Mouse (Mus musculus): ENCODE results near the gene Gm3248.
"Not testable (repeated sequence)": the region's sequence is repeated elsewhere in the genome, so short reads cannot be mapped to it uniquely, and the experiment has no call there.

The Gm3248 gene

DNA sequence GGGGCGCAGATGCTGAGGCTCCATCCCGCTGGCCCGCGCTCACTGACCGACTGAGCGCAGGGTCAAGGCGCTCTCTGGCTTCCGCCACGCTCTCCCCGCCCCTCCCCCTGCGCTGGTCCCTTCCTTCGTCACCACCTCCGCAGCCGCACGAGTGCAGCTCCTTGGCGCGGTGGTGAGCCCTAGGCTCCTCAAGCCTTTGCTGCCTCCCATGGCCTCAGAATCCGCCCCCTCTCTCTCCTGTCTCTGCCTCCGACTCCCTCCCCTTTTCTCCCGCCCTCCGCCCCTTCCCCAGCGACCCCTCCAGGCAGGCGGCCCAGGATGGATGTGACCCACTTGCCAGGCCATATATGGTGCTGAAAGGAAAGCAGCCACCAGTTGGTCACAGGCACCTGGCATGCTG lies at the start of gene Gm3248:
Gene Gm3248, minus strand, starts transcription at position 111 of the 400 bp plus-strand sequence.
- peak; percentile 39 for DNase-seq

DNA sequence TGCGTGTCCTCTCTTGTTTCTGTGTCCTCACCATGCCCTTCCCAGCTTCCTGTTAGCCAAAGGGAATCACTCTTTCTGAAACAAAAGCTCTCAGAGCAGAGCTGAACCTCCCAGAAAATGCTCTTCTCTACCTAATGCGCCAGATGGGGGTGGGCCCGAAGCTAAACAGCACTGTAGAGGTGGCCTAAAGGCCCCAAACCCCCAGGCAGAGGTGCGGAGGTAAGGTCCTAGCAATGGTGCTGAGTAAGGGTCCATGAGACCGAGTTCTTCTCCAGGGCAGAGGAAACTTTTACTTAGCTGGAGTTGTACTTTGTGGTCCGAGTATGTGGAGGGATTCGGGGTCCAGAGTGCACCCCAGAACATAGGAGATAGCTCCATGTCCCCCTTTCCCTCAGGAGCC lies 25.6 kb upstream of the Gm3248 start:
- peak; percentile 2 for DNase-seq

DNA sequence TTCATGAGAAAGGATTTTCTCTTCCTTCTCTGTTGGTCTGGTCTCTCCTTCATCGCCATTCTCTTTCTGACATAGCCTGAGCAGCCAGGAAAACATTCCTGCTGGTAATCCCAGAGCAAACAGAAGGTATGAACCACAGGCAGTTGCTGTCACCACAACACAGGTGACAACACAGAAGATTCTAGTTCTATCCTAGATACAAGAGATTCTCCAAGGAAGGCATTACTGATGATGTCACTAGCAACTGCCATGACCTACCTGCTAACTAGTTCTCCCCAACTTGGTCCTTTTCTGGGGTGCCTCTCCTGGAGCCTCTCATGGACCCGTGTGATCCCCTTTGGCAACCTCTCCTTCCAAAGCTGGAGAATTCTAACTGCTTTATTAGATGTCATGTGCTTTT lies 17.5 kb upstream of the Gm3248 start, which contains the start of gene Gm3453:
Gene Gm3453, minus strand, starts transcription at position 101 of the 400 bp plus-strand sequence.
- DNase-seq, result not testable (repeated sequence)

DNA sequence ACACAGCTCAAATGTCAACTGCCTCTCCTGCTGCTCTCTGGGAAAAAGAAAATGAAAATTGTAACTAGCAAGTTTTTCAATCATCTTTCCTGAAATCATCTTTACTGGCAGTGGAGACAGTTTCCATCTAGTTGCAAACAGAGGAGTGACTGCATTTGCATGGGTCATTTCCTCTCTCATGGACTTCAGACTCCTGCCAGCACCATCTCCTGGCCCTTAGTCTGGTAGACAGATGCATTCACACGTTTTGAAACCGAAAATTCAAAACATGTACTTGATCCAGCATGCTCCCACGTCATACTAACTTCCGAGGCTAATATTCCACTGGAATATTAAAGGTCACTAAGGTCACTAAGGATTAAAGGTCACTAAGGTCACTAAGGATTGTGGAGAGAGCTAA lies 896 bp upstream of the Gm3248 start:
- DNase-seq, result peak; percentile 4

DNA sequence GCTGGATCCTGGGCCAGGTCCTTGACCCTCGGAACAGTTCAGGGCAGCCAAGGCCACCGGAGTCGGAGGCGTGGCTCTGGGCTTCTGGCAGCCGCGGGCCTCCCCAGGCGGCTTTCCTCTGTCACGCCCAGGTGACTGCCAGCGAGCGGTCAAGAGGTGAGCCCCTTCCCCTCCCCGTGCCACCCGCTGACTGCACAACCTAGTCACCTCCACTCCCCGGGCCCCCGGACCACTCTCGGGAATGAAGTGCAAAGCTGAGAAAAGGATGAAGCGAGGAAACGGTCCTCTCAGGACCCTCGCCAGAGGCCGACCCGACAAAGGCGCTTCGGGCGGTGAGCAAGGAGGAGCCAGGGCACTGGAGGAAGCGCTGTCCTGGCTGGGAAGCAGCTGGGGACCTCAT lies 443 bp downstream of the Gm3248 start:
- peak; percentile 25 for DNase-seq

DNA sequence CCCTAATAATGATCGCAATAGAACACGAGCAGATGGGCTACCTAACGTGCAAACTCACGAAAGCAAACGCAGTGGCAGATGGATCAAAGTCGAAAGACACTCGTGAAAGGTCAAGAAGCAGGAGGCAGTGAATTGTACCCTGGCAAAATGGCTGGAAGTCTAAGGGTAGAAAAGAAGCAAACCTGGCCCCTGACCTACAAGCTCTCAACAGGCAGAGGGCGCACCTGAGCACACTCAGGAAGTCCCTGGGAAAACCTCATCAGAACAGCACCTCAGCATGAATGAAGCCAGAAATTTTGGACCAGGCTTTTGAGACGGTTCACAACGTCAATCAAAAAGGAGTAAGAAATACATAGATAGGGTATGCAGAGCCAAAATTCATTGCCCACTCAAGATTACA lies 1.1 kb downstream of the Gm3248 start:
- DNase-seq, result peak; percentile 6

DNA sequence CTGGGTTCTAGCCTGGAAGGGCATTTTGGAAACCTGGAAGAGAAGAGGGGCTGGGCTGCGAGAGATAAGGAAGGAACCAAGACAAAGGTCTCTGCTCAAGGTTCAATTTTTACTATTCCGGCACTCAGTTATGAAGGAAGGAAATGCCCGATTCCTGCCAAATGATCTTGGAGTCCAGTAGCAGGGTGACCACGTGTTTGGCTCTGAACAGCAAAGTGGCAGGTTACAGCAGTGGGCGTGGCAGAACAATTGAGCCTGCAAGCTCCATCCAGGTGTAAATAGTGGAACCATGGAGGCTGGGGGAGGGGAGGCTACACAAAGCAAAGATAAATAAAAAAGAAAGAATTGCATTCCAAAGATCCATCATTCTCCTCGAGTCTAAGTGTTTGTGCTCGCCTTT lies 38.3 kb downstream of the Gm3248 start:
- peak; percentile 3 for DNase-seq

DNA sequence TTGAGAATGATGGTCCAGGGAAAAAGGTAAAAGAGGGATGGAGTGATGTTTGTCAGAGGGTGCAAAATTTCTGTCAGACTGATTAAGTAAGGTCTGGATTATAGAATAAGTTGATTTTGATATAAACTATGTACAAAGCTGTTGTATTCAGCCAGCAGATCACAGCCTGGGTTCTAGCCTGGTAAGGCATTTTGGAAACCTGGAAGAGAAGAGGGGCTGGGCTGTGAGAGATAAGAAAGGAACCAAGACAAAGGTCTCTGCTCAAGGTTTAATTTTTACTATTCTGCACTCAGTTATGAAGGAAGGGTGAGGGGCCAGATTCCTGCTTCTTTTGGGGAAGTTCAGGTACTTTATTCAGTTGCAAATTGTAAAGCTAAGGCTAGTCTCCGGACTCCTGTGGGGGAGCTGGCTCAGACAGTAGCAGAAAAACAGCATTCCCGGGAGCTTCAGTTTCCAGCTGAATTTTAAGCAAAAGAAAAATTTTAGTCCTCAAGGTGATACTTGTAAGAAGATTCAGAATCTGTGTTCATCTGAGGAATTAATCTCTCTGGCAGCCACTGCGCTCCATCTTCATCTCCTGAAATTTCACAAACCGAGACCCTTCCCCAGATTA lies 43.1 kb downstream of the Gm3248 start:
- peak; percentile 3 for DNase-seq

DNA sequence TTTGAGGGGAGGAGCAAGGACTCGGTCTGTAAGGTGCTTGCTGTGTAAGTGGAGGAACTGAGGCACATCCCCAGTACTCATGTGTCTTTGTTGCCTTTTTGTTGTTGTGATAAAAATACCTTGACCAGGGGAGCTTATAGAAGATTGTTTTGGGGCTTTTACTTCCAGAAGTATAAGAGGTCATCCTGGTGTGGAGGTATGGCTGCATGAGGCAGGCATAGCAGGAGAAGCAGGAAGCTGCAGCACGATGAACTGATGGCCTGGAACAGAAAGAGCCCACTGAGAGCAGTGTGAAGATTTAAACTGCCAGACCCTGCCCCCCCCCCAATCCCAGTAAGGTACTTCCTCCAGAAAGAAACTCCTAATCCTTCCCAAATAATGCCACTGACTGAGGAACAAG lies 47.8 kb downstream of the Gm3248 start:
- DNase-seq, result not testable (repeated sequence)
